Mouse (Mus musculus): ENCODE measurements around the gene Rad51ap2. TPM values are rescaled to one million over a fixed set of nuclear protein-coding genes. Genes with fewer than 3 reads are reported as not detected.

The Rad51ap2 gene
- not detected for polyA plus RNA-seq (2017; shearing (Covaris generic))

GRCm38 (mm10) chr12:11455549-11456194, at the start of gene Rad51ap2:
Rad51ap2 (plus strand) TSS chr12:11456079.

GRCm38 (mm10) chr12:11436497-11437265, 19.2 kb upstream of the Rad51ap2 start, which contains the start of gene Vsnl1:
Vsnl1 (minus strand) TSS chr12:11436613.

Other genes starting within 250 kb of the Rad51ap2 start
- 0.62 TPM for gene Msgn1, start 247.1 kb upstream of the Rad51ap2 start, polyA plus RNA-seq (2017; shearing (Covaris generic))
- gene Gen1, start 190.3 kb upstream of the Rad51ap2 start, polyA plus RNA-seq (2017; shearing (Covaris generic)): 4.6 TPM
- 201 TPM for gene Smc6, start 190.2 kb upstream of the Rad51ap2 start, polyA plus RNA-seq (2017; shearing (Covaris generic))
- not detected for gene Vsnl1, start 19.5 kb upstream of the Rad51ap2 start, polyA plus RNA-seq (2017; shearing (Covaris generic))